Comparison of ENCODE assay signal across 10 mouse cellular contexts in the genomic region with DNA sequence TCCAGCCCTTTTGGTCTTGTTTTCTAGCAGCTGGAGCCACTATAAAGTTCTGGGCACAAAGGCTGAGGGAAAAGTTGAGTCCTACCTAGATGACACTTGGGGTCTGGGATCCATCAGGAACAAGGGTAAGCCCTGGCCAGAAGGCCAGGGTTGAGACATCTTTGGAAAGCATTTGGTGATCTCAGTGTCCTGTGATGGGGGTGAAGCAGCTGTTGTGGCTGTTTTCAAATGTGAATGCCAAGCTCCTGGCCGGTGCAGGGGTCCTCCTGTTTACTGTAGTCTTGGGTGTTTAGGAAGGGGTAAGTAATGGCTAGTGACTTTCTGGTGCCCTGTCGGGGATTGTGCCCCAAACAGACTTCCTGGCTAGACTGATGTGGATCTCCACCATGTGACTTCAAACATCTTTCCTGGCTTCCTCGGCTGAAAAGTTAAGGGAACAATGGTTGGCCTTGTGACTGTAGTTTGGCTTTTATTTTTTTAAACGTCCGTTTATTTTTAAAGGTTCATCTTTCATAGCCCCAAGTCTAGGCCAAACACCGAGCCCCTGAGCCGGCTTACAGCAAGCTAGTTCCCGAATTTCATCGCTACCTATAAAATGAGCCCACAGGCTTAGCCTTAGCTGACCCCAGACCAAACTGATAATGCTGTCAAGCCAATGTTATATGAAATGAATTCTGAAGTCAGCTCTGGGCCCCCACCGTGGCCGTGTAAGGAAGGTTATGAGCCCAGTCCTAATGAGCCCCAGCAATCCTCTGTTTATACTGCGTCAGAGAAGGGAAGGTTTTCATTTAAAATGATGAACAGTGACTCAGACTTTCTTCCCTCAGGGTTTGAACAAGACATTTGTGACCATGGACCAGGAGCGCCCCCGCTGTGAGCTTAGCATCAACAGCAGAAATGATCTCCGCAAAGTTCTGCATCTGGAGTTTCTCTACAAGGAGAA. TPM values are rescaled to one million over a fixed set of nuclear protein-coding genes. Genes with fewer than 3 reads are reported as not detected.
A peak's percentile ranks its signal among the peaks of the same experiment; 100 is the strongest.
DNase-seq lines count a peak whose midpoint lies in the region; ATAC-seq and TF ChIP-seq lines count a peak whose summit lies in the region.
"Had no signal": no experiment of that assay in that cellular context is flagged by ENCODE, and none has a peak within 500 bp of the region (broad histone marks: within the 10 kb centered on the region; RNA-seq: fewer than 3 reads in every experiment).

No protein-coding gene starts in this region.

- H3K4me3 ChIP-seq in forebrain, embryonic 11.5 days (ENCODE audit: low read depth, low read length): no peak overlapping the region
- no peak overlapping the region for H3K4me3 ChIP-seq in forebrain, embryonic 13.5 days
- H3K4me3 ChIP-seq in brown adipose tissue, adult 24 weeks (ENCODE audit: insufficient read depth, low read depth, low read length): no peak overlapping the region
- H3K4me3 ChIP-seq in lung, embryonic 15.5 days: no peak overlapping the region
- H3K4me3 ChIP-seq in thymus, adult 2 months (ENCODE audit: control insufficient read depth, insufficient read depth, low read length): no peak overlapping the region
- no peak overlapping the region for H3K4me3 ChIP-seq in kidney, adult 2 months (ENCODE audit: insufficient read depth, low read depth, low read length)

- H3K27ac ChIP-seq in forebrain, embryonic 11.5 days (ENCODE audit: low read depth, low read length): no peak overlapping the region
- H3K27ac ChIP-seq in forebrain, embryonic 13.5 days: no peak overlapping the region
- H3K27ac ChIP-seq in brown adipose tissue, adult 24 weeks (replicated peaks; ENCODE audit: low read depth, low read length): peak overlapping the region; percentile 42
- H3K27ac ChIP-seq in lung, embryonic 15.5 days: peak overlapping the region; percentile 16; the same call in 1 of the 2 replicates
- H3K27ac ChIP-seq in thymus, adult 2 months (ENCODE audit: control insufficient read depth, insufficient read depth, low read length): no peak overlapping the region
- no peak overlapping the region for H3K27ac ChIP-seq in kidney, adult 2 months (ENCODE audit: insufficient read depth, low read depth, low read length)
- H3K27ac ChIP-seq: liver, embryonic 14.5 days had no signal

- no peaks in the 10 kb centered on the region for H3K27me3 ChIP-seq in forebrain, embryonic 11.5 days (ENCODE audit: control insufficient read depth, insufficient read depth, low read length)
- no peaks in the 10 kb centered on the region for H3K27me3 ChIP-seq in forebrain, embryonic 13.5 days
- no peaks in the 10 kb centered on the region for H3K27me3 ChIP-seq in lung, embryonic 15.5 days
- H3K27me3 ChIP-seq in thymus, adult 2 months (ENCODE audit: control insufficient read depth, insufficient read depth, low read length): no peaks in the 10 kb centered on the region
- H3K27me3 ChIP-seq in kidney, adult 2 months (replicated peaks; ENCODE audit: control insufficient read depth, insufficient read depth, low read length): no peaks in the 10 kb centered on the region

- no peak for TF ChIP-seq POLR2A in thymus, adult 2 months (IDR thresholded peaks at IDR 0.05; ENCODE audit: control insufficient read depth, extremely low read depth, insufficient read depth, low read length, poor library complexity)
- no peak for TF ChIP-seq POLR2A in kidney, adult 2 months (IDR thresholded peaks at IDR 0.05; ENCODE audit: low read depth, low read length)

- no peaks in the 10 kb centered on the region for H3K36me3 ChIP-seq in forebrain, embryonic 11.5 days (ENCODE audit: control insufficient read depth, insufficient read depth, low read length)
- peaks cover 23% of the 10 kb centered on the region for H3K36me3 ChIP-seq in forebrain, embryonic 13.5 days (ENCODE audit: poor library complexity, severe bottlenecking)
- H3K36me3 ChIP-seq in lung, embryonic 15.5 days: no peaks in the 10 kb centered on the region
- no peaks in the 10 kb centered on the region for H3K36me3 ChIP-seq in thymus, adult 2 months (ENCODE audit: control insufficient read depth, insufficient read depth, low read length)
- peaks cover 1% of the 10 kb centered on the region; the same call in 1 of the 2 replicates for H3K36me3 ChIP-seq in kidney, adult 2 months (ENCODE audit: control insufficient read depth, insufficient read depth, low read length)

- H3K4me2 ChIP-seq in forebrain, embryonic 11.5 days (ENCODE audit: low read depth, low read length, severe bottlenecking): no peak overlapping the region
- no peak overlapping the region for H3K4me2 ChIP-seq in forebrain, embryonic 13.5 days
- no peak overlapping the region for H3K4me2 ChIP-seq in lung, embryonic 15.5 days

- no peak overlapping the region for H3K9ac ChIP-seq in forebrain, embryonic 11.5 days (ENCODE audit: low read length)
- H3K9ac ChIP-seq in forebrain, embryonic 13.5 days: no peak overlapping the region
- no peak overlapping the region for H3K9ac ChIP-seq in lung, embryonic 15.5 days
- H3K9ac ChIP-seq: liver, embryonic 14.5 days had no signal

- H3K9me3 ChIP-seq in forebrain, embryonic 11.5 days (ENCODE audit: control insufficient read depth, low read length): no peaks in the 10 kb centered on the region
- H3K9me3 ChIP-seq in forebrain, embryonic 13.5 days (replicated peaks): no peaks in the 10 kb centered on the region
- no peaks in the 10 kb centered on the region for H3K9me3 ChIP-seq in lung, embryonic 15.5 days

- ATAC-seq in forebrain, embryonic 11.5 days (replicated peaks; ENCODE audit: low FRiP score): no peak
- no peak for ATAC-seq in forebrain, embryonic 13.5 days
- ATAC-seq in lung, embryonic 15.5 days (ENCODE audit: borderline replicate concordance, extremely low read depth, low FRiP score, low TSS enrichment): no peak

- peak; percentile 54 for DNase-seq in forebrain, embryonic 11.5 days (ENCODE audit: low spot score)
- DNase-seq in heart, adult 9 months (ENCODE audit: low spot score in 2 of 2): peak; percentile 47 to 49
- DNase-seq in frontal cortex, postnatal 14 days (ENCODE audit: low spot score in 2 of 2): no peak
- DNase-seq in thymus, adult 2 months: no peak
- no peak for DNase-seq in kidney, adult 2 months
- DNase-seq: cerebellum, adult 9-11 months had no signal

- 78% methylated on average over 15 of the region's 15 CpGs for WGBS in forebrain, embryonic 11.5 days
- WGBS in forebrain, embryonic 13.5 days: 88% methylated on average over 15 of the region's 15 CpGs
- WGBS in lung, embryonic 15.5 days: 54% methylated on average over 15 of the region's 15 CpGs
- WGBS in thymus, adult 2 months: 91% methylated on average over 15 of the region's 15 CpGs
- WGBS in kidney, adult 2 months: 69% methylated on average over 15 of the region's 15 CpGs

- no peaks in the 10 kb centered on the region for H3K4me1 ChIP-seq in forebrain, embryonic 11.5 days (replicated peaks; ENCODE audit: control insufficient read depth, insufficient read depth, low read length)
- H3K4me1 ChIP-seq in forebrain, embryonic 13.5 days: 0 out of 2 replicates have a peak, but pooled peaks cover under 1% of the 10 kb centered on the region
- no peaks in the 10 kb centered on the region; the same call in 1 of the 2 replicates for H3K4me1 ChIP-seq in brown adipose tissue, adult 24 weeks (ENCODE audit: control insufficient read depth, insufficient read depth, insufficient read length, low read length)
- peaks cover 11% of the 10 kb centered on the region; the same call in 1 of the 2 replicates for H3K4me1 ChIP-seq in lung, embryonic 15.5 days
- H3K4me1 ChIP-seq in thymus, adult 2 months (replicated peaks; ENCODE audit: control insufficient read depth, insufficient read depth, low read length): no peaks in the 10 kb centered on the region
- H3K4me1 ChIP-seq in kidney, adult 2 months (ENCODE audit: control insufficient read depth, insufficient read depth, low read length): no peaks in the 10 kb centered on the region

- TF ChIP-seq CTCF in thymus, adult 2 months (IDR thresholded peaks at IDR 0.05; ENCODE audit: borderline replicate concordance, control insufficient read depth, extremely low read depth, insufficient read depth, low read length, poor library complexity): no peak
- TF ChIP-seq CTCF in kidney, adult 2 months (conservative IDR thresholded peaks at IDR 0.05; ENCODE audit: insufficient read depth, insufficient read length, low read depth, low read length): no peak

RNA-seq across cellular contexts. Expression of a gene that starts 7.5 kb away (rescaled TPM):
- polyA plus RNA-seq in forebrain, embryonic 11.5 days (2014; fragmentation: Nextera tagmentation; extraction: Ambion mirVana): 22.5 and 23.2 TPM in 2 replicates
- polyA plus RNA-seq in forebrain, embryonic 13.5 days (2015; fragmentation: Nextera tagmentation; extraction: Ambion mirVana): 15.0 and 15.6 TPM in 2 replicates
- 0.52 and 2.8 TPM in 2 replicates for polyA plus RNA-seq in brown adipose tissue, adult 24 weeks (2012; ENCODE audit: insufficient read depth, insufficient read length, missing spikeins)
- polyA plus RNA-seq in lung, embryonic 15.5 days (2015; fragmentation: Nextera tagmentation; extraction: Ambion mirVana): 16.1 and 16.4 TPM in 2 replicates
- 9.0 and 9.2 TPM in 2 replicates for polyA plus RNA-seq in thymus, adult 2 months (2012; rRNA removed)
- polyA plus RNA-seq in kidney, adult 2 months (2012; rRNA removed): 14.3 and 14.6 TPM in 2 replicates

RNA-seq across cellular contexts. Expression of a gene that starts 35.9 kb away (rescaled TPM):
- polyA plus RNA-seq in forebrain, embryonic 11.5 days (2014; fragmentation: Nextera tagmentation; extraction: Ambion mirVana): 0.76 and 1.2 TPM in 2 replicates
- not detected in 2 replicates for polyA plus RNA-seq in forebrain, embryonic 13.5 days (2015; fragmentation: Nextera tagmentation; extraction: Ambion mirVana)
- polyA plus RNA-seq in brown adipose tissue, adult 24 weeks (2012; ENCODE audit: insufficient read depth, insufficient read length, missing spikeins): 26.8 and 28.7 TPM in 2 replicates
- 0.15 and 0.24 TPM in 2 replicates for polyA plus RNA-seq in lung, embryonic 15.5 days (2015; fragmentation: Nextera tagmentation; extraction: Ambion mirVana)
- 3.3 and 20.8 TPM in 2 replicates for polyA plus RNA-seq in thymus, adult 2 months (2012; rRNA removed)
- polyA plus RNA-seq in kidney, adult 2 months (2012; rRNA removed): 27.0 and 30.3 TPM in 2 replicates

Comparison
In these comparisons a context has a peak if more than half of its experiments do, and no peak if none do; other contexts are left out.
1. DNase-seq: peak in forebrain, embryonic 11.5 days (single experiment) and heart, adult 9 months (2 of 2); none in frontal cortex, postnatal 14 days (0 of 2), thymus, adult 2 months (single experiment) and kidney, adult 2 months (single experiment).
2. H3K27ac ChIP-seq: peak in brown adipose tissue, adult 24 weeks (single experiment) and lung, embryonic 15.5 days (single experiment); none in forebrain, embryonic 11.5 days (single experiment), forebrain, embryonic 13.5 days (single experiment), thymus, adult 2 months (single experiment) and kidney, adult 2 months (single experiment).